Mouse (Mus musculus) lung, embryonic 14.5 days (tissue): Measurements from ENCODE around the gene Cstb. TPM values are rescaled to one million over a fixed set of nuclear protein-coding genes. Genes with fewer than 3 reads are reported as not detected.

Source experiments
- ATAC-seq: fragments of 200-750 bp; cut with Nextera tagmentation; 2 replicates; pipeline ENCODE4 v1.8.0; 2017; ENCODE audit warnings: mild to moderate bottlenecking, moderate TSS enrichment, moderate library complexity; ENCODE audit not compliant: insufficient read depth
- DNase-seq: peaks from one replicate; pipeline ENCODE4 v3.0.0-alpha.2; 2015
- H3K27ac ChIP-seq: fragments of 300-500 bp; sonication (generic); 2 replicates; pipeline ENCODE4 v1.5.1; 2014; ENCODE audit warnings: low read depth, mild to moderate bottlenecking, moderate library complexity
- H3K27me3 ChIP-seq: fragments of 300-500 bp; sonication (generic); 2 replicates; pipeline ENCODE4 v1.6.1; 2014; ENCODE audit warnings: low read length, control low read depth; ENCODE audit not compliant: insufficient read depth
- H3K36me3 ChIP-seq: fragments of 300-500 bp; sonication (generic); 2 replicates; pipeline ENCODE4 v1.6.1; 2014; ENCODE audit warnings: control low read depth; ENCODE audit not compliant: insufficient read depth
- H3K4me1 ChIP-seq: fragments of 300-500 bp; sonication (generic); 2 replicates; pipeline ENCODE4 v1.6.1; 2014; ENCODE audit warnings: antibody characterized with exemption, control low read depth; ENCODE audit not compliant: insufficient read depth
- H3K4me2 ChIP-seq: fragments of 300-500 bp; sonication (generic); 2 replicates; pipeline ENCODE4 v1.6.1; 2014; ENCODE audit warnings: mild to moderate bottlenecking
- H3K4me3 ChIP-seq: fragments of 300-500 bp; sonication (generic); 2 replicates; pipeline ENCODE4 v1.5.1; 2014; ENCODE audit warnings: low read depth, low read length
- H3K9ac ChIP-seq: fragments of 300-500 bp; sonication (generic); 2 replicates; pipeline ENCODE4 v1.6.1; 2014
- H3K9me3 ChIP-seq: fragments of 300-500 bp; sonication (generic); 2 replicates; pipeline ENCODE4 v1.6.1; 2016; ENCODE audit warnings: low read depth, low read length, control low read depth
- CTCF ChIP-seq: IDR thresholded peaks from 2 replicates; pipeline ENCODE4 v1.5.1; 2016; ENCODE audit warnings: antibody characterized with exemption, low read depth
- WGBS: fragments of 180-500 bp; shearing (Covaris S2); extraction: QIAGEN DNeasy Blood & Tissue Kit; methylation state at CpG from one replicate; pipeline ENCODE4 v1.1.7; 2014; 5-methylcytosine and 5-hydroxymethylcytosine counted together
- polyA plus RNA-seq: library from polyadenylated mRNA; unstranded; fragments of >200 nt; fragmentation: Nextera tagmentation; extraction: Ambion mirVana; gene quantifications from 2 replicates; pipeline ENCODE4 v1.2.1, GENCODE M21; 2014

Cstb gene
- polyA plus RNA-seq, 1 experiment from 2014 or later, result 201 TPM

GRCm38 (mm10) chr10:78460463-78460862, 35.0 kb downstream of the Cstb start:
- ATAC-seq, result no peak
- Histone ChIP-seq H3K9ac (no peak overlapping the region), H3K27ac (no peak overlapping the region), H3K4me2 (no peak overlapping the region), H3K27me3 (no peaks in the 10 kb centered on the region), H3K4me3 (no peak overlapping the region), H3K9me3 (no peaks in the 10 kb centered on the region), H3K36me3 (no peaks in the 10 kb centered on the region), H3K4me1 (peaks cover 14% of the 10 kb centered on the region)
- DNase-seq, result no peak
- no peak for TF ChIP-seq CTCF
- WGBS, result 18% methylated on average over 5 of the region's 5 CpGs

- no peak overlapping the region for H3K4me3 ChIP-seq
- no peaks in the 10 kb centered on the region for H3K27me3 ChIP-seq
- H3K27ac ChIP-seq, result no peak overlapping the region
- H3K36me3 ChIP-seq, result no peaks in the 10 kb centered on the region
- no peak for DNase-seq
- 73% methylated on average over 4 of the region's 4 CpGs for WGBS
- no peak for ATAC-seq
- H3K4me2 ChIP-seq, result no peak overlapping the region
- peak; percentile 36 for TF ChIP-seq CTCF
- H3K4me1 ChIP-seq, result peaks cover 14% of the 10 kb centered on the region
- no peak overlapping the region for H3K9ac ChIP-seq
- no peaks in the 10 kb centered on the region for H3K9me3 ChIP-seq
Measured at GRCm38 (mm10) chr10:78461767-78462166, 36.3 kb downstream of the Cstb start.

DNA sequence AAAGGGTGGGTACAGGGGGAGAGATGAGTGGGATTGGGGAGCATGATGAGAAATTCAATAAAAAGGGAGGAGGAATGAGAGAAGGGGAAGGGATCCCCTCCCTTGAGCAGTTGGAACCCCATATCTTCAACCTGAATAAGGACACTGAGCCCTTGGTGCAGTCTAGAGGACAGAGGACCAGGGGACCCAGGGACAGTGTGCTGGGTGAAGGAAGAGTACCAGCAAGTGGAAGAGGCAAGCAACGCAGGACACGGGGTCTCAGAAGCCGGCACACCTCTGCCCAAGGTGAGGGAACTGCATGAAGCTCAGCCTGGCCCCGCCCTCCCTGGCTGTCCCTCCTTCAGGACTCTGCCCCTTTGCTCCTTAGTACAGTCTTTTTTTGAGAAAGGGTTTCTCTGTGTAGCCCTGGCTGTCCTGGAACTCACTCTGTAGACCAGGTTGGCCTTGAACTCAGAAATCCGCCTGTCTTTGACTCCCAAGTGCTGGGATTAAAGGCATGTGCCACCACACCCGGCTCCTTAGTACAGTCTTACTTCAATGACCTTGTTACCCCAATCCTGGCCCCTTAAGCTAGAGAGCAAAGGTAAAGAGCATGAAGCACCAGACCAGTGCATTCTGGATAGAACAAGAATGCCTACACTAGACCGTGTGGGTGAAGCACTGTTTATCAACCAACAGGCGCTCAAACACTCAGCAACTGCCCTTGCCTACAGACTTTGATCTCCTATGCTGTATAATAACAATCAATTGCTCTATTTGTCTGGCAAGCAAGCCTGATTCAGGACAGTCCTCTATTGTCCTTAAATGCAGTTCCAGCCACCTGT, 37.7 kb downstream of the Cstb start:
- H3K36me3 ChIP-seq, result no peaks in the 10 kb centered on the region
- H3K4me1 ChIP-seq, result peaks cover 8% of the 10 kb centered on the region; the same call in 1 of the 2 replicates
- WGBS, result 68% methylated on average over 8 of the region's 8 CpGs
- no peak for DNase-seq
- TF ChIP-seq CTCF, result no peak
- H3K4me3 ChIP-seq, result no peak overlapping the region
- H3K27ac ChIP-seq, result no peak overlapping the region
- no peaks in the 10 kb centered on the region for H3K27me3 ChIP-seq
- no peak for ATAC-seq
- peak overlapping the region; percentile 99; the same call in 1 of the 2 replicates for H3K4me2 ChIP-seq
- no peak overlapping the region for H3K9ac ChIP-seq
- H3K9me3 ChIP-seq, result no peaks in the 10 kb centered on the region

DNA sequence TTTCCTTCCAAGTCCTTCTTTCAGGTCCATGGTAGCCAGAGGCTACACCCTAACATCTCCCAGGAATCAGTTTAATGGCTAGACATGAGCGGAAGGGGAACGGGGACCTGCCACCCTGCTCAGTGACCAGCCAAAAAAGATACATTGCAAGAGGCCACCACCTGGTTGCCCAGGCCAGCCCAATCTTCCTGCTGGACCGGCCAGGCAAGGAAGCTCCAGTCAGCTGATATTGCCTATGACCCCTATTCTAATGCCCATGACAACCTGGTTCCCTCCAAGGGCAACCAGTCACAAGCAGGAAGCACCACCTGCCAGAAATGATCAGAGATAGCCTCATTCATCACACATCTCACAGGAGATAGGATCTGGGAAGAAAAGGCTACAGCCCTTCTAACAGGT, 38.3 kb downstream of the Cstb start:
- no peak for ATAC-seq
- 0 out of 2 replicates have a peak overlapping the region, but pooled peaks have one; percentile 65 for H3K9ac ChIP-seq
- 67% methylated on average over 3 of the region's 3 CpGs for WGBS
- peaks cover 8% of the 10 kb centered on the region; the same call in 1 of the 2 replicates for H3K4me1 ChIP-seq
- H3K27ac ChIP-seq, result no peak overlapping the region
- DNase-seq, result no peak
- peak overlapping the region; percentile 99 for H3K4me2 ChIP-seq
- H3K4me3 ChIP-seq, result peak overlapping the region; percentile 68
- no peaks in the 10 kb centered on the region for H3K27me3 ChIP-seq
- H3K36me3 ChIP-seq, result no peaks in the 10 kb centered on the region
- H3K9me3 ChIP-seq, result no peaks in the 10 kb centered on the region
- no peak for TF ChIP-seq CTCF

DNA sequence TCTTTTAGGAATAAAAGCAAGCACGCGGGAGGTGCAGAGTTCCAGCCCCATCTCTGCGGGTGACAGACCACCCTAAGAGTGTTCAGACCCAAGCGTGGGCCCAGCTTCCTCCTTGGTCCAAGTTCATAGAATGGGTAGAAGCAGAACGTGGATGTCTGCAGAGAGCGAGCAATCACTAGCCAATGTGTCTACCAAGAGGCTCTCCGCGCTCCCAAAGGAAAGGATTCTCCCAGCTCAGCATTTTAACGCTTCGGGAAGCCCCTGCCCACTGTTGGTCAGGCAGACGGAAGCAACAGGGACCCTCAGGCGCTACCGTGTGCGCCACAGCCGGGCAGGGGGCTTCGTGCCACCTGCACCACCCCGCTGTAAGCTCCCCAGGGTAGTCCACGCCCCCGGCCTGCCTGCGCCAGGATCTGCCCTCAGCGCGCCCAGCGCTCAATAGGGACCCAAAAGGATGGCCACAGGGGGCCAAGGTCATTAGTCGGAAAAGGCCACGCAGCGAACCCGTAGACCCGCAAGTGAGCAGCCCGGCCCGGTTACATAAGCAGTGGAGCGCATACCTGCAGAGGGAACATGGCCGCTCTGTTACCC, 38.8 kb downstream of the Cstb start:
- TF ChIP-seq CTCF, result no peak
- no peaks in the 10 kb centered on the region for H3K36me3 ChIP-seq
- no peaks in the 10 kb centered on the region for H3K9me3 ChIP-seq
- peak overlapping the region; percentile 68 for H3K4me3 ChIP-seq
- ATAC-seq, result peak; percentile 38; the same call in 1 of the 2 replicates
- no peaks in the 10 kb centered on the region for H3K27me3 ChIP-seq
- H3K4me1 ChIP-seq, result peaks cover 8% of the 10 kb centered on the region; the same call in 1 of the 2 replicates
- DNase-seq, result no peak
- peak overlapping the region; percentile 65 for H3K9ac ChIP-seq
- no peak overlapping the region for H3K27ac ChIP-seq
- 2% methylated on average over 32 of the region's 32 CpGs for WGBS
- H3K4me2 ChIP-seq, result peak overlapping the region; percentile 99

DNA sequence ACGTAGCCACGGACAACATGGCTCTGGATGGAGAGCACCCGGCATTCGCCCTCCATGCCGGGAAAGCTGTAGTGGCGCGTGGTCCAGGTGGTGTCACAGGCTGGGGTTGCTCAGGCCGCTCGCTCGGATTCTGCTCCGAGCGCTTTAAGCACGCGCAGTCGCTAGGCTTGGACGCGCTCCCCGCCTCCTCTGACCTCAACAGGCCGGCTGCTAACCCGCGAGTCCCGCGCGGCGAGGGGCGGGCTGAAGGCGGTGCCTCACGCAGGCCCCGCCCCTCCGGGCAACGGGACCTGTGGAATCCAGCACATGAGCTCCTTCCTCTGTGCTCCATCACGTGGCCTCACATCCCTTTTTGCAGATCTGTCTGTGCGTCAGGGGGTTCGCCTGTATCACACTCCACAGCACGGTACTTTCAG, 39.3 kb downstream of the Cstb start, which contains the start of gene Pdxk:
Gene Pdxk (minus strand): TSS at position 184 of the 416 bp plus-strand sequence.
- Histone ChIP-seq H3K36me3 (no peaks in the 10 kb centered on the region), H3K27me3 (no peaks in the 10 kb centered on the region), H3K9ac (peak within 1 kb of the TSS; percentile 65), H3K4me2 (peak within 1 kb of the TSS; percentile 99), H3K9me3 (no peaks in the 10 kb centered on the region), H3K4me3 (peak within 1 kb of the TSS; percentile 68), H3K4me1 (peaks cover 8% of the 10 kb centered on the region; the same call in 1 of the 2 replicates), H3K27ac (no peak within 1 kb of the TSS)
- ATAC-seq (peak; percentile 95), DNase-seq (peak; percentile 96)
- under 1% methylated on average over 35 of the region's 35 CpGs for WGBS
- no peak for TF ChIP-seq CTCF

GRCm38 (mm10) chr10:78465472-78465871, 40.0 kb downstream of the Cstb start:
- H3K4me2 ChIP-seq, result peak overlapping the region; percentile 99
- H3K9me3 ChIP-seq, result no peaks in the 10 kb centered on the region
- H3K27me3 ChIP-seq, result no peaks in the 10 kb centered on the region
- no peak for DNase-seq
- 73% methylated on average over 3 of the region's 3 CpGs for WGBS
- no peak for ATAC-seq
- H3K4me3 ChIP-seq, result no peak overlapping the region
- H3K27ac ChIP-seq, result no peak overlapping the region
- no peaks in the 10 kb centered on the region for H3K36me3 ChIP-seq
- H3K9ac ChIP-seq, result no peak overlapping the region
- peaks cover 8% of the 10 kb centered on the region; the same call in 1 of the 2 replicates for H3K4me1 ChIP-seq
- no peak for TF ChIP-seq CTCF
